Mouse (Mus musculus) heart, embryonic 14.5 days (tissue): Measurements from ENCODE around the gene Palld. TPM values are rescaled to one million over a fixed set of nuclear protein-coding genes. Genes with fewer than 3 reads are reported as not detected.
A peak's percentile ranks its signal among the peaks of the same experiment; 100 is the strongest.

Experiments used
- ATAC-seq: fragments of 200-750 bp; cut with Nextera tagmentation; 2 replicates; pipeline ENCODE4 v1.8.0; 2017; ENCODE audit warnings: low read depth, moderate TSS enrichment; ENCODE audit not compliant: insufficient number of reproducible peaks, insufficient read depth, low FRiP score
- H3K27ac ChIP-seq, 2 experiments: fragments of 200-500 bp in 1 of 2; fragments of 300-500 bp in 1 of 2; sonication (generic) in 1 of 2; replicated peaks in 1 of 2; 2 replicates each; pipeline ENCODE4 v1.5.1; 2012 to 2014; ENCODE audit warnings: low read depth in 2 of 2, low read length in 2 of 2, control low read depth in 1 of 2, mild to moderate bottlenecking in 1 of 2, mixed read lengths in 1 of 2; ENCODE audit not compliant: control insufficient read depth in 1 of 2, insufficient read depth in 1 of 2
- H3K27me3 ChIP-seq: fragments of 300-500 bp; sonication (generic); 2 replicates; pipeline ENCODE4 v1.6.1; 2014; ENCODE audit warnings: mild to moderate bottlenecking, low read length, control low read depth; ENCODE audit not compliant: control insufficient read depth, insufficient read depth
- H3K36me3 ChIP-seq: fragments of 300-500 bp; sonication (generic); 2 replicates; pipeline ENCODE4 v1.6.1; 2014; ENCODE audit warnings: mild to moderate bottlenecking, control low read depth, low read length, mixed read lengths; ENCODE audit not compliant: control insufficient read depth, insufficient read depth
- H3K4me1 ChIP-seq, 2 experiments: fragments of 200-500 bp in 1 of 2; fragments of 300-500 bp in 1 of 2; sonication (generic) in 1 of 2; 2 replicates each; pipeline ENCODE4 v1.6.1; 2012 to 2014; ENCODE audit warnings: low read length in 2 of 2, control low read depth in 1 of 2, mixed read lengths in 1 of 2; ENCODE audit not compliant: control insufficient read depth in 2 of 2, insufficient read depth in 2 of 2
- H3K4me2 ChIP-seq: fragments of 300-500 bp; sonication (generic); 2 replicates; pipeline ENCODE4 v1.6.1; 2014; ENCODE audit warnings: mild to moderate bottlenecking, low read length
- H3K4me3 ChIP-seq, 2 experiments: fragments of 200-500 bp in 1 of 2; fragments of 300-500 bp in 1 of 2; sonication (generic) in 1 of 2; 2 replicates each; pipeline ENCODE4 v1.5.1; 2012 to 2014; ENCODE audit warnings: low read length in 2 of 2, mild to moderate bottlenecking in 2 of 2, control low read depth in 1 of 2, low read depth in 1 of 2, moderate library complexity in 1 of 2; ENCODE audit not compliant: control insufficient read depth in 1 of 2, insufficient read depth in 1 of 2
- H3K9ac ChIP-seq: fragments of 300-500 bp; sonication (generic); 2 replicates; pipeline ENCODE4 v1.6.1; 2014; ENCODE audit warnings: mild to moderate bottlenecking, low read length
- H3K9me3 ChIP-seq: fragments of 300-500 bp; sonication (generic); 2 replicates; pipeline ENCODE4 v1.6.1; 2016; ENCODE audit warnings: low read length, control low read depth; ENCODE audit not compliant: control insufficient read depth
- WGBS: fragments of 180-500 bp; shearing (Covaris S2); extraction: QIAGEN DNeasy Blood & Tissue Kit; methylation state at CpG from one replicate; pipeline ENCODE4 v1.1.7; 2014; 5-methylcytosine and 5-hydroxymethylcytosine counted together
- polyA plus RNA-seq: library from polyadenylated mRNA; unstranded; fragments of >200 nt; fragmentation: Nextera tagmentation; extraction: Ambion mirVana; gene quantifications from 2 replicates; pipeline ENCODE4 v1.2.1, GENCODE M21; 2014

Gene Palld
- polyA plus RNA-seq, 1 experiment from 2014 or later: 187 TPM

DNA sequence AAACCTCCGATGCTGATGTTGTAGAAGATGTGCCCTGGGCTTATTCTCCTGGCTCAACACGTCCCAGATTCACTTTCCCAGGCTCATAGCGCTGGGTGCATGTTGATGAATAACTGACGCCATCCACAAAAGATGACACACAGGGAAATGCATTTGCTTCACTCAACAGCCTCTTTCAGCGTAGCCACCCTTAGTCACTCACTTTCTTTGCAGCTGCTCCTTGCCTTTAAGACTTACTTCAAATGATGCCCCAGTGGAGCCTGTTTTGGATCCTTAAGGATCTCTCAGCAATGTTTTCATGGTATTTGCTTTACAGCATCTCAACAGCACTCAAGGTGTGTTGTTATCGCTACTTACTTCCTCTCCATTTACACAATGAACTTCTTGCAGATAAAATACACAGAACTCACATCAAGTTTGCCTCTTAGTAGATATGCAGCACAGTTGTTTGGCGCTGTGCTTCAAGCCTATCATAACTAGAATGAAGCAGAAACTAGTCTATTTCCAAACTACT lies 105.9 kb downstream of the Palld start:
- Histone ChIP-seq H3K27me3 (no peaks in the 10 kb centered on the region), H3K36me3 (no peaks in the 10 kb centered on the region), H3K4me3 (no peak overlapping the region), H3K27ac (no peak overlapping the region), H3K4me1 (peaks cover 0 to 19% of the 10 kb centered on the region in 2 experiments; a peak in 2 of 4 replicates), H3K9me3 (no peaks in the 10 kb centered on the region), H3K4me2 (no peak overlapping the region), H3K9ac (no peak overlapping the region)
- ATAC-seq: no peak
- 76% methylated on average over 7 of the region's 7 CpGs for WGBS

DNA sequence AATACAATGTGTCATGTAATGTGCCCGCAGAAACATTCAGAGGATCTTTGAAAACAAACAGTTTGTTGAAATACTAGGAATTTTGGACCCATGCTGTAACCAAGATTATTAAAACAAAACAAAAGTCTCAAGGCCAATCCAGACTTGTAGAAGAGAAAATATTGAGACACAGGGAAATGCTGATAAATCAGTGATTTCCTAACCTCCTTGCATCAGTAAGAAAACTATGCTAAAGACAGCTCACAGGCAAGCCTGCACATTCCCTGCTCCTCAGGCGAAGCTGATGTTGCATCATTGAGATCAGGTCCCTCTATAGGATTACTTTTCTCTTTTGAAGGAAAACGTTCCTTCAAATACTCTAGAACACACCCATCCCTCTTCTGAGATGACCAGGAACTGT lies 112.5 kb downstream of the Palld start:
- Histone ChIP-seq H3K27ac (no peak overlapping the region), H3K4me1 (no peaks in the 10 kb centered on the region; a peak in 2 of 4 replicates), H3K27me3 (no peaks in the 10 kb centered on the region), H3K4me3 (no peak overlapping the region), H3K4me2 (no peak overlapping the region), H3K9me3 (no peaks in the 10 kb centered on the region), H3K36me3 (no peaks in the 10 kb centered on the region), H3K9ac (no peak overlapping the region)
- WGBS: 65% methylated on average over 3 of the region's 3 CpGs
- ATAC-seq: no peak

DNA sequence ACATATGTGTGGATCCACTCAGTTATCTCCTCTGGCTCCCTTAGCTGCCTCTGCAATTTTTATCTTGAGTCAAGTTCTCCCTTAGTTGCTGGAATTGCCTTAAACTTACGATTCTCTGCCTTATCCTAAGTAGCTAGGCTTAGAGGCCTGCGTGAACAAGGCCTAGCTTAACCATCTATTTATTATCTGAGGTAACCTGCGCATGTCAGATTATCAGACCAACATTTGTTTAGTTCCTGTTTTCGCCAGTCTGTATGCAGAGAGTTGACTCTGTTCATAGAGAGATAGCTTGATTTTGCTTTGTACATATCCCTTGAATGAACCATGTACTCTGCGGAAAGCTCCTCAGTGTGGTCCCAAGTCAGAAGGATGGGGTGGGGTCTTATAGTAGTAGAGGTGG lies 113.2 kb downstream of the Palld start:
- 90% methylated on average over 5 of the region's 5 CpGs for WGBS
- ATAC-seq: no peak
- no peak overlapping the region for H3K4me3 ChIP-seq

DNA sequence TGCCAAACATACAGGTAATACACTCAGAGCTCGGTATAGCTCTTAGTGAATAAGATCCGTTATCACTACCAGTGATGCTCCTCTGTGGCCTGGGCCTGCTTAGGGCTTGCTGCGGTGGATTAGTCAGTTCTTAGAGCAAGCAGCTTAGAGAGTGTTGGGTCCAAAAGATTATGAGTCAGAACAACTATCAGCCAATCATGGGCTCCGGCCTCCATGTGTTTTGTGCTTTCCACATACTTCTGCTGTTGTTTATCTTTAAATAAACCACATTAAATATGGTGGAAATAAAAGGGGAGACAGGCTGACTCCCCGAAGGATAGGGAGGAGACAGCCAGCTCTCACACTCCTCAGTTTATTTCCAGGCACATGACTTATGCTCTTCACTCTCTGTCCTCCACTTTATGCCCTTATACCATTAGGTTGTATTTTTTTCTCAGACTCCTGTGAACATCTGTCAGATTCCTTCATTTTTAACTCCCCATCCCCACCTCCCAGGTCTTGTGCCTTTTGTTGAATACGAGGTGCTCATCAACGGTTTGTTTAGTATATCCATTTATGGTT lies 119.5 kb downstream of the Palld start:
- Histone ChIP-seq H3K36me3 (peaks cover 5% of the 10 kb centered on the region), H3K27me3 (no peaks in the 10 kb centered on the region), H3K9ac (no peak overlapping the region), H3K4me3 (no peak overlapping the region), H3K4me1 (peaks cover 12 to 23% of the 10 kb centered on the region in 2 experiments), H3K9me3 (no peaks in the 10 kb centered on the region), H3K4me2 (no peak overlapping the region), H3K27ac (no peak overlapping the region)
- ATAC-seq: no peak
- 90% methylated on average over 7 of the region's 7 CpGs for WGBS

More for the DNA sequence above, 113.2 kb downstream of the Palld start:
- H3K27me3 ChIP-seq: no peaks in the 10 kb centered on the region
- H3K9me3 ChIP-seq: no peaks in the 10 kb centered on the region
- no peaks in the 10 kb centered on the region for H3K36me3 ChIP-seq
- no peak overlapping the region for H3K9ac ChIP-seq
- no peak overlapping the region for H3K4me2 ChIP-seq
- no peak overlapping the region for H3K27ac ChIP-seq
- H3K4me1 ChIP-seq: no peaks in the 10 kb centered on the region; a peak in 1 of 4 replicates

DNA sequence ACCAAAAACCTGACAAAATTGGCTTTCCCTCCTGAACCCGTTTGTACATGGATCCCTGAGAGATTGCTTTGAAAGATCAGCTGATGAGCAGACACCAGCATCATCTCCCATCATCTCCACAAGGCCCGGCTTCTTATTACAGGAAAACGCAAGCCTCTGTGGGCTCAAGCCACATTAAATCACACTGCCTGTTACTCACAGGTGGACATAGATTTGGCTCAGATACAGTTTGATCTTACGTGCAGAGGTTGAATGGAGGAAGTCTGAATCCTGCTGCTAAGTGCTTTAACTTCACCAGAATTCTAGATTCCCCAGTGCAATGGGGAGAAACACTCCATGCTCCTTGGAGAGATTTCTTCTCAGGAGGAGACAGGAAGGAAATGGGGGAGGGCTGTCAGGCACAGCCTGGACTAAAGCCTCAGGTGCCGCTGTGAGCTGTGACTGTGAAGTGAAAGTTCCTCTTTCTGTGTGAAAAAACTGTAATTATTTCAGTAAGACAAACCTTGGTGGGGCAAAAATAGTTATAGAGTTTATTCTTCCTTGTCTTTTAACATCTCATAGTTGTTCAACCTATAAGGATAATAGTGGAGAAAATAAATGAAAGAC lies 121.7 kb downstream of the Palld start:
- Histone ChIP-seq H3K36me3 (peaks cover 5% of the 10 kb centered on the region), H3K4me1 (peaks cover 12 to 37% of the 10 kb centered on the region in 2 experiments), H3K27ac (no peak overlapping the region), H3K4me2 (no peak overlapping the region), H3K9me3 (no peaks in the 10 kb centered on the region), H3K27me3 (no peaks in the 10 kb centered on the region), H3K4me3 (no peak overlapping the region), H3K9ac (no peak overlapping the region)
- ATAC-seq: no peak
- 66% methylated on average over 5 of the region's 5 CpGs for WGBS

DNA sequence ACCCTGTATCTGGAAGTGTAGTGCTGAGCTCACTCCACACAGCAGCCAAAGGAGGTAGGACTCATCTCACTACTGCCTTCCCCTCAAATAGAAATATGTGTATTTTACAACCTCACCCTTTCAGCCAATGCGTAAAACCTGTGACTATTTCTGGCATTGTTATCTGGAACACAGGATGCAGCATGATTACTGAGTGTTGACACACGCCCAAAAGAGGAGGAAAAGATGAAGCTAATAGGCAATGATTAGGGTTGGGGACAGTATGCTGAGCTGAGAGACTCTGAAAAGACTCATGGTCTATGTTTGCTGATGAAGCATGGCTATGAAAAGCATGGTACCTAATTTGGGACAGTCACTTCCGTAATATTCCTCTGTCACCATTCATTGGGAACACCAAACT lies 124.3 kb downstream of the Palld start:
- H3K27ac ChIP-seq: 0 out of 4 replicates have a peak overlapping the region, but pooled peaks of 1 of the 2 experiments have one; percentile 40
- H3K9ac ChIP-seq: no peak overlapping the region
- H3K36me3 ChIP-seq: peaks cover 5% of the 10 kb centered on the region
- ATAC-seq: no peak
- no peaks in the 10 kb centered on the region for H3K9me3 ChIP-seq
- no peaks in the 10 kb centered on the region for H3K27me3 ChIP-seq
- H3K4me1 ChIP-seq: peaks cover 14 to 54% of the 10 kb centered on the region in 2 experiments
- WGBS: 15% methylated on average over 3 of the region's 3 CpGs
- no peak overlapping the region for H3K4me2 ChIP-seq
- H3K4me3 ChIP-seq: no peak overlapping the region

DNA sequence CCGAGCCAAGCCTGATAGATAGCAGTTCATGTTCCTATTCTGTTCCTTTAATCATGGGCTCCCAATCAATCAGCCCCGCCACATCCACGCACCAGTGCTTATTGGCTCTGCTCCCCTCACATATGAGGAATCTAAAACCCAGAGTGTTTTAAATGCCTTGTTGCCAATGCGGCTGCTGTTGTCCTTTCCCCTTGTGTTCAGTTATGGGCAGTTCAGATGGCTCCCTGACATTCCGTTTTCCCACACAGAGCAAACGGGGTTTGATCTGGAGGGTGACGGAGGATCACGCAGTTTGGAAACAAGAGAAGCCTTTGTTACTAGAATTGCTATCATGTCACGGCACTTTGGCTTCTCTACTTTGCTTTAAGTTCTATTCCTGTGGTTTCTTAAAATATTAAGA lies 125.9 kb downstream of the Palld start:
- H3K9ac ChIP-seq: no peak overlapping the region
- H3K4me1 ChIP-seq: peaks cover 16 to 56% of the 10 kb centered on the region in 2 experiments
- peak overlapping the region in 1 of 2 experiments; percentile 16; a peak in 1 of 4 replicates for H3K27ac ChIP-seq
- H3K9me3 ChIP-seq: no peaks in the 10 kb centered on the region
- no peak overlapping the region for H3K4me2 ChIP-seq
- H3K27me3 ChIP-seq: no peaks in the 10 kb centered on the region
- ATAC-seq: no peak
- no peak overlapping the region for H3K4me3 ChIP-seq
- peaks cover 8% of the 10 kb centered on the region for H3K36me3 ChIP-seq
- WGBS: 69% methylated on average over 9 of the region's 9 CpGs
